Mouse (Mus musculus): ENCODE data around the gene Pcnx2.
A peak's percentile ranks its signal among the peaks of the same experiment; 100 is the strongest.

The Pcnx2 gene

DNA sequence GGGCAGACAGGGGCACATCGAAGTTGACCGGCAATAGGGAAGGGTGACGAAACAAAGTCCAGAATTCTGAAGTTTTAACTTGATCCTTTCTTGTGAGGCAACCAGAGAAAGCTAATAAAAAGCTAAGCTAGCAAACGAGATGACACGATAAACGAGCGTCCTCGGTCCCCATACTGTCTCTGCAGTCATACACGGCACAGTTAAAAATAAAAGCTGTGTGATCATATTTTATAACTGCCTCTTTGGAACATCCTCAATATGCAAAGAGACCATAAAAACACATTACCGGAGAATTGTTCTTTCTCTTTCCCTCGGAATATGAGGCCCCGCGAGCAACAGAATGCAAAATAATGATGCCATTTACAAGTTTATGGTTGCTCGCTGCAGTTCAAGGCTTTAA, 76.1 kb downstream of the Pcnx2 start:
- DNase-seq (ENCODE audit: low spot score in 2 of 2): no peak

- DNase-seq (ENCODE audit: low spot score in 2 of 2): no peak
Observed at GRCm38 (mm10) chr8:125819797-125820196, 78.3 kb downstream of the Pcnx2 start.

GRCm38 (mm10) chr8:125818796-125819195, 79.3 kb downstream of the Pcnx2 start:
- no peak for DNase-seq (ENCODE audit: low spot score in 2 of 2)

- no peak for DNase-seq (ENCODE audit: low spot score in 2 of 2)
Observed at GRCm38 (mm10) chr8:125816742-125817141, 81.4 kb downstream of the Pcnx2 start.

- DNase-seq (ENCODE audit: low spot score in 2 of 2): no peak
Observed at GRCm38 (mm10) chr8:125808826-125809225, 89.3 kb downstream of the Pcnx2 start.

DNA sequence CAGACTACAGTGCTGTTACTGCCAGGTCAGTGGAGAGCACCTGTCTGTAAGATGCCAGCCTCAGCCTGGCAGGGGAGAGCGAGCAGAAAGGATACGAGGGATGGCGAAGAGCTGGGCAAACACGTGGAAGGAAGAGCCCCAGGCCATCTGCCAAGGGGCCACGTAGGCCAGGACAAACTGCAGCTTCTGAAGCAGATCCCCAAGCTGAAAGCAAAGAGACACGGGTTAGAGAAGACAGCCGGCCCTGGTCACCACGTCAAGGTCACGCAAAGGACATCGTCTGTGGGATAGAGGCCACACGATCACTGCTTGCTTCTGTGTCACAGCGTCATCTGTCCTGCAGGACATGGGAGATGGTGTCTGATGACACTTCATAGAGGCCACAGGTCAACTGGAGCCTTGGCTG, 90.2 kb downstream of the Pcnx2 start:
- DNase-seq (ENCODE audit: low spot score in 2 of 2): no peak

GRCm38 (mm10) chr8:125806459-125806858, 91.7 kb downstream of the Pcnx2 start:
- DNase-seq (ENCODE audit: low spot score in 2 of 2): no peak

DNA sequence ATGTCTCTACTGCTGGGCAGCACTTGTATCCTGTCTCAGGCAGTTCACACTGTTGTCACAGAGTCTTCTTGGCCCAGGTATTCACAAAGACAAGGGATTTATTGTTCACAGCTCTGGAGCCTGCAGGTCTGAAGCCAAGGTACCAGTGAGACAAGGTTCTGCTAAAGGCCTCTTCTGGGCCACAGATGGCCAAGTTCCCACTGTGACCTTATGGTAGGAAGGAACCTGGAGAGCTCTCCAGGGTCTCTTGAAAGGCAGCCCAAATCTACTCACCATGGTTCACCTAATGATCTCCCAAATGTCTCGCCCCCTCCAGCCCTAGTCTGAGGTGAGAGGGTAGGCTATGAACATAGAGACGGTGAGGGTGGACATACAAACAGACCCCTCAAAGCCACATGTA, 101.1 kb downstream of the Pcnx2 start:
- DNase-seq (ENCODE audit: low spot score in 2 of 2): no peak

DNA sequence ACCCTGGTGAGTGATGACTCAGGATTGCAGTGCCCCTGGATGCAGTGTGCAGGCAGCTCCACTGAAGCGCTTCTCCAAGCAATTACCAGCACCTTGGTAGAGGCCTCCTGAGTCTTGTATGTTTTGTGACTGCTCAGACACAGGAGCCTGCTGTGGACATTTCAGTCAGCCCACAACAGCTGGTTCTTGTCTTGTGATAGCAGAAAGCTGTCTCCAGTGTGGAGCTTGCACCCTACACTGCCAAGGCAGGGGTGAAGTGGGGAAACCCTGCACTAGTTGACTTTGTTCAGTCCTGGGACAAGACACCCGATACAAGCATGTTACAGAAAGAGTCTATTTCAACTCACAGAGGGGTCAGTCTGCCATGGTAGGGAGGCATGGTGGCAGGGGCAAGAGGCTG, 102.8 kb downstream of the Pcnx2 start:
- DNase-seq (ENCODE audit: low spot score in 2 of 2): no peak

DNA sequence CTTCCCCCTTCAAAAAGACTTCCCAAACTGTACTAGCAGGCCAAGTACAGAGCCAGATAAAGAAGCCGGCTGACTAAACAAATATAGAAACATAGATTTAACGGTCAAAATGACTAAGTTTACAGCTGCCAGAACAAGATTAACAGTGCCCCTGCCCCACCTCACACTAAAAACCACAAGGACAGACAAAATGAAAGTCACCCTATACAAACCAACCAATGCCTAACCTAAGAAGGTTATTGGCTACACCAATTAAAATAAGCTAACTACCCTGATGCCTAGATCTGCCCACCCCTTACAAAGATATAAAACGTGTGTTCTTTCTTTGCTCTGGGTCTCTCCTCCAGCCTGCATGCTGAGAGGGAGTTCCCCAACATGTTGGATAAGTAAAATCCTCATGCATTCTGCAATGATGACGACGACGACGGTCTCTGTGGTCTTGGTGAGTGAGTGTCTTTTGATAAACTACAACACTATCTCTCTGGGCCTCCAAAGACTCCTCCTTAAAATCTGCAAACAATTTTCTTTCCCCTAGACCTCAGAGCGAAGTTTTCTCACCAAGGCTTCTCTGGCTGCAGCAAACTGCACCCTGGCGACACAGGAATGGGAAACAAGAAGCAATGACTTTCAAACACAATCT, 105.2 kb downstream of the Pcnx2 start:
- no peak for DNase-seq (ENCODE audit: low spot score in 2 of 2)

GRCm38 (mm10) chr8:125786886-125787285, 111.2 kb downstream of the Pcnx2 start:
- no peak for DNase-seq (ENCODE audit: low spot score in 2 of 2)

- no peak for DNase-seq (ENCODE audit: low spot score in 2 of 2)
Observed at GRCm38 (mm10) chr8:125782161-125782560, 116.0 kb downstream of the Pcnx2 start.

DNA sequence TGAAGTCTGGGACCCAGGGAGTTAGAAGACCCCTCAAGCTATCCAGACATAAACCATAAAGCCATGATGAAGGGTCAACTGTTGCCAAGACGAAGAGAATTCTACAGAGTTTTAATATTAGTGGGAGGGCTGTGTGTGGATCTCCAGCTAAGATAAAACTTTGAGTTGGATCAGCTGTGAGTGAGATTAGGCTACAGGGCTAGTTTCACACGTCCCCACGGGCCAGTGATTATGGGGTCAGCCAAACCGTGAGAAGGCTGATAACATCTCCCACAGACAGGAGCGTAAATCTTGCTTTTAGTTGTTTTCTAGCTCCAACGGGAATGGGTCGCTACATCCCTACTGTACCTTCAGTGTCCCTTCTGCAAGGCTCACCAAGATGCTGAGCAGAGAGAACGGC, 118.5 kb downstream of the Pcnx2 start:
- no peak for DNase-seq (ENCODE audit: low spot score in 2 of 2)

DNA sequence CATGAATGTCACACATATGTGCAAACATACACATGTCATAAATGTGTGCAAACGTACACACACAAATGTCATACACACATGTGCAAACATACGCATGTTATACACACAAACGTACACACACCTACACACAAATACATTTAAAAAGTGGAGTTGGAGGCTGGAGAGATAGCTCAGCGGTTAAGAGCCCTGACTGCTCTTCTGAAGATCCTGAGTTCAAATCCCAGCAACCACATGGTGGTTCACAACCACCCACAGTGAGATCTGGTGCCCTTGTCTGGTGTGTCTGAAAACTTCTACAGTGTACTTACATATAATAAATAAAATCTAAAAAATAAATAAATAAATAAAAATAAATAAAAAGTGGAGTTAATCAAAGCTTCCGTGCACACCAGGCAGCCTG, 119.2 kb downstream of the Pcnx2 start:
- no peak for DNase-seq (ENCODE audit: low spot score in 2 of 2)

GRCm38 (mm10) chr8:125777478-125778164, 120.5 kb downstream of the Pcnx2 start:
- no peak for DNase-seq (ENCODE audit: low spot score in 2 of 2)

- no peak for DNase-seq (ENCODE audit: low spot score in 2 of 2)
Observed at GRCm38 (mm10) chr8:125776800-125777199, 121.3 kb downstream of the Pcnx2 start.

GRCm38 (mm10) chr8:125776314-125776713, 121.8 kb downstream of the Pcnx2 start:
- no peak for DNase-seq (ENCODE audit: low spot score in 2 of 2)

- DNase-seq (ENCODE audit: low spot score in 2 of 2): no peak
Observed at GRCm38 (mm10) chr8:125775031-125775430, 123.1 kb downstream of the Pcnx2 start.

- no peak for DNase-seq (ENCODE audit: low spot score in 2 of 2)
Observed at GRCm38 (mm10) chr8:125773281-125773803, 124.8 kb downstream of the Pcnx2 start.

- no peak for DNase-seq (ENCODE audit: low spot score in 2 of 2)
Observed at GRCm38 (mm10) chr8:125772300-125772699, 125.8 kb downstream of the Pcnx2 start.

DNA sequence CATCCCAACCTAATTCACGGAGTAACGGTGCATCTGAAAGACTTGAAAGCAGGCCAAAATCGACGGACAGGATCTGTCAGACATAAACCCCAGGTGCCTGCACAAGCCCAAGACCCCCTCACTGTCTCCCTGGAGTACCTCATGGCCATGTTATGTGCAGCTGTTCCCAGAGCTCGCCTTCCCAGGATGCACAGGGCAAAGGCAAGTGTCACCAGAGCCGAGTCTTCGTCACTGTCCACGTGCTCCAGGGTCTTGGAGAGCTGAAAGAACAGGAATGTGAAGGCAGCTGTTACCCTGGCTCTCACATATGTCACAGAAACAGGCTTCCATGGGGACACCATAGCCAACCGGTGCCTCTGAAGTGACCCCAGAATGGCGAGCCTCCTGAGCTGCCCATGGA, 130.0 kb downstream of the Pcnx2 start:
- DNase-seq (ENCODE audit: low spot score in 2 of 2): no peak

- no peak for DNase-seq (ENCODE audit: low spot score in 2 of 2)
Observed at GRCm38 (mm10) chr8:125763066-125763786, 134.9 kb downstream of the Pcnx2 start.

- DNase-seq (ENCODE audit: low spot score in 2 of 2): peak in 1 of 2 experiments; percentile 50
Observed at GRCm38 (mm10) chr8:125759022-125759421, 139.1 kb downstream of the Pcnx2 start.

Measured in spleen, postnatal 14 days (tissue).